Mouse (Mus musculus) thymus, adult 2 months (tissue): ENCODE data around the gene Galc.

Source experiments
- CTCF ChIP-seq: fragments of 200-500 bp; IDR thresholded peaks from 2 replicates; pipeline ENCODE4 v1.5.1; 2012; ENCODE audit warnings: mild to moderate bottlenecking, control low read depth, low read length, moderate library complexity, borderline replicate concordance; ENCODE audit not compliant: control insufficient read depth, poor library complexity, insufficient read depth; ENCODE audit errors: extremely low read depth
- POLR2A ChIP-seq: fragments of 200-500 bp; IDR thresholded peaks from 2 replicates; pipeline ENCODE4 v1.6.1; 2012; ENCODE audit warnings: mild to moderate bottlenecking, low read length, control low read depth, moderate library complexity; ENCODE audit not compliant: control insufficient read depth, poor library complexity, insufficient read depth; ENCODE audit errors: extremely low read depth

DNA sequence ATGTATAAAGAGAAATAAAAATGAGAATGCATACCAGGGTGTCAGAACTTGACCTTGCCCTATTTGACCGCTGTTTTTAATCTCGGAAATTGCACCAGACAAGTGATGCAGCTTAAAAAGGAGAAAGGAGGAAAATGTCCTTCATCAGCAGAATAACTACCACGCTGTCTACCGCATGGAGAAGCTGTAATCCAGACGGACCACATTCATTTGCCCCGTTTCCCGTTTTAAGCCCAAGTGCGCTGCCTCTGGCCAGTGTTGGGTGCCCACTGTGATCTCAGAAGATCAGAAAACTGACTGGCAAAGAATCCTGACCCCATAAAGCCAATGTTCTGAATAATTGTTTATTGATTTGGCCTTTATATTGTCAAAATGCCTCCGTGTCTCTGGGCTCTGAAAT is 6.4 kb upstream of the Galc start:
- TF ChIP-seq CTCF: no peak
- TF ChIP-seq POLR2A: no peak
